Mouse (Mus musculus) subcutaneous adipose tissue, adult 2 months (tissue): ENCODE measurements around the gene Olfr1006. TPM values are rescaled to one million over a fixed set of nuclear protein-coding genes. Genes with fewer than 3 reads are reported as not detected.

ENCODE experiments used
- polyA plus RNA-seq: library from polyadenylated mRNA; depleted of rRNA; stranded (reverse); fragments of >200 nt; gene quantifications from 2 replicates; pipeline ENCODE4 v1.2.3, GENCODE M21; 2012; ENCODE audit warnings: low replicate concordance; rRNA removed

Olfr1006 gene
- polyA plus RNA-seq, result not detected in 2 replicates

GRCm38 (mm10) chr2:85678667-85679066 is at the start of gene Olfr1006:
TSS of gene Olfr1006 (minus strand) at chr2:85678767.

GRCm38 (mm10) chr2:85715119-85715518 is 36.6 kb upstream of the Olfr1006 start, which contains the start of gene Olfr1009:
TSS of gene Olfr1009 (plus strand) at chr2:85715419.

GRCm38 (mm10) chr2:85689131-85689530 is 10.6 kb upstream of the Olfr1006 start, which contains the start of gene Olfr1008:
TSS of gene Olfr1008 (plus strand) at chr2:85689431.

GRCm38 (mm10) chr2:85664355-85664754 is 14.2 kb downstream of the Olfr1006 start, which contains the start of gene Olfr154:
TSS of gene Olfr154 (minus strand) at chr2:85664455.

GRCm38 (mm10) chr2:85650604-85651003 is 28.0 kb downstream of the Olfr1006 start, which contains the start of gene Olfr1002:
TSS of gene Olfr1002 (minus strand) at chr2:85650704.

Other genes starting within 250 kb of the Olfr1006 start
- not detected in 2 replicates for gene Olfr994, start 242.3 kb downstream of the Olfr1006 start, polyA plus RNA-seq
- not detected in 2 replicates for gene Olfr995, start 235.1 kb downstream of the Olfr1006 start, polyA plus RNA-seq
- 18.3 TPM in 1 of 2 replicates, not detected in the other for gene 4833423E24Rik, start 159.7 kb downstream of the Olfr1006 start, polyA plus RNA-seq
- gene Olfr996, start 99.6 kb downstream of the Olfr1006 start, polyA plus RNA-seq, result not detected in 2 replicates
- gene Olfr998, start 89.8 kb downstream of the Olfr1006 start, polyA plus RNA-seq, result not detected in 2 replicates
- not detected in 2 replicates for gene Olfr1000, start 66.9 kb downstream of the Olfr1006 start, polyA plus RNA-seq
- not detected in 2 replicates for gene Olfr1002, start 28.1 kb downstream of the Olfr1006 start, polyA plus RNA-seq
- gene Olfr154, start 14.3 kb downstream of the Olfr1006 start, polyA plus RNA-seq, result not detected in 2 replicates
- gene Olfr1008, start 10.7 kb upstream of the Olfr1006 start, polyA plus RNA-seq, result not detected in 2 replicates
- not detected in 2 replicates for gene Olfr1009, start 36.7 kb upstream of the Olfr1006 start, polyA plus RNA-seq
- not detected in 2 replicates for gene Olfr1012, start 84.0 kb upstream of the Olfr1006 start, polyA plus RNA-seq
- not detected in 2 replicates for gene Olfr1013, start 88.3 kb upstream of the Olfr1006 start, polyA plus RNA-seq
- gene Olfr1014, start 93.9 kb upstream of the Olfr1006 start, polyA plus RNA-seq, result not detected in 2 replicates
- not detected in 2 replicates for gene Olfr1015, start 103.2 kb upstream of the Olfr1006 start, polyA plus RNA-seq
- gene Olfr1016, start 123.8 kb upstream of the Olfr1006 start, polyA plus RNA-seq, result not detected in 2 replicates
- not detected in 2 replicates for gene Olfr1018, start 139.7 kb upstream of the Olfr1006 start, polyA plus RNA-seq
- gene Olfr1019, start 166.7 kb upstream of the Olfr1006 start, polyA plus RNA-seq, result not detected in 2 replicates
- not detected in 2 replicates for gene Olfr1020, start 168.3 kb upstream of the Olfr1006 start, polyA plus RNA-seq
- not detected in 2 replicates for gene Olfr1022, start 189.8 kb upstream of the Olfr1006 start, polyA plus RNA-seq
- not detected in 2 replicates for gene Olfr1023, start 206.9 kb upstream of the Olfr1006 start, polyA plus RNA-seq
- gene Olfr1024, start 226.3 kb upstream of the Olfr1006 start, polyA plus RNA-seq, result not detected in 2 replicates
- not detected in 2 replicates for gene Olfr1025-ps1, start 236.4 kb upstream of the Olfr1006 start, polyA plus RNA-seq
- not detected in 2 replicates for gene Olfr1026, start 242.8 kb upstream of the Olfr1006 start, polyA plus RNA-seq